Mouse (Mus musculus) stomach, postnatal 0 days (tissue): ENCODE data around the gene Ulk3.

Experiments
- CTCF ChIP-seq: IDR thresholded peaks from 2 replicates; pipeline ENCODE4 v1.5.1; 2016; ENCODE audit warnings: antibody characterized with exemption, low read depth, mild to moderate bottlenecking, moderate library complexity
- EP300 ChIP-seq: optimal IDR thresholded peaks from 2 replicates; pipeline ENCODE3; 2016; ENCODE audit warnings: antibody characterized with exemption

GRCm38 (mm10) chr9:57554753-57555152, 34.5 kb upstream of the Ulk3 start:
- no peak for TF ChIP-seq CTCF
- TF ChIP-seq EP300: no peak
